In genomic region chr12:44397782-44398181, GRCm38 (mm10) we compare ENCODE assay signal across 19 mouse cellular contexts.
DNase-seq lines count a peak whose midpoint lies in the region; ATAC-seq and TF ChIP-seq lines count a peak whose summit lies in the region.
"Had no signal": no experiment of that assay in that cellular context is flagged by ENCODE, and none has a peak within 500 bp of the region (broad histone marks: within the 10 kb centered on the region; RNA-seq: fewer than 3 reads in every experiment).

No protein-coding gene starts in this region.

- 25% methylated on average over 5 of the region's 5 CpGs for WGBS in midbrain, embryonic 14.5 days
- WGBS in kidney, adult 2 months = 35% methylated on average over 5 of the region's 5 CpGs

- H3K36me3 ChIP-seq in midbrain, embryonic 14.5 days (ENCODE audit: control insufficient read depth, insufficient read depth, low read length) = peaks cover 4% of the 10 kb centered on the region; the same call in 1 of the 2 replicates
- H3K36me3 ChIP-seq in kidney, adult 2 months (ENCODE audit: control insufficient read depth, insufficient read depth, low read length) = no peaks in the 10 kb centered on the region
- H3K36me3 ChIP-seq: heart, embryonic 10.5 days; liver, embryonic 12.5 days had no signal

- TF ChIP-seq POLR2A in cortical plate, adult 2 months (IDR thresholded peaks at IDR 0.05; ENCODE audit: extremely low read depth, insufficient read depth, low read length) = no peak
- no peak for TF ChIP-seq POLR2A in kidney, adult 2 months (IDR thresholded peaks at IDR 0.05; ENCODE audit: low read depth, low read length)

- ATAC-seq in midbrain, embryonic 14.5 days (ENCODE audit: low FRiP score, low TSS enrichment) = no peak
- no peak for ATAC-seq in monocyte, adult 5-6 weeks (replicated peaks; ENCODE audit: insufficient number of reproducible peaks, low FRiP score, low TSS enrichment, poor library complexity, severe bottlenecking)
- ATAC-seq: liver, embryonic 12.5 days had no signal

- H3K9me3 ChIP-seq in midbrain, embryonic 14.5 days (ENCODE audit: control insufficient read depth, low read length) = no peaks in the 10 kb centered on the region
- H3K9me3 ChIP-seq: heart, embryonic 10.5 days; liver, embryonic 12.5 days had no signal

- no peaks in the 10 kb centered on the region for H3K27me3 ChIP-seq in midbrain, embryonic 14.5 days (ENCODE audit: control insufficient read depth, insufficient read depth, low read length)
- no peaks in the 10 kb centered on the region for H3K27me3 ChIP-seq in kidney, adult 2 months (replicated peaks; ENCODE audit: control insufficient read depth, insufficient read depth, low read length)
- H3K27me3 ChIP-seq: liver, embryonic 12.5 days had no signal

- H3K9ac ChIP-seq in midbrain, embryonic 14.5 days (replicated peaks; ENCODE audit: low read length) = no peak overlapping the region
- H3K9ac ChIP-seq: liver, embryonic 12.5 days; lung, embryonic 14.5 days had no signal

- no peak for DNase-seq in layer of hippocampus, adult 2 months (ENCODE audit: low spot score in 2 of 2)
- no peak for DNase-seq in layer of hippocampus, postnatal 10 days (ENCODE audit: low spot score in 2 of 2)
- peak; percentile 53 for DNase-seq in Muller cell, postnatal 12 days (ENCODE audit: inconsistent ontology term)
- DNase-seq in midbrain, embryonic 14.5 days = peak; percentile 44
- no peak for DNase-seq in kidney, adult 2 months
- no peak for DNase-seq in thymus, postnatal 4 days
- DNase-seq: adrenal gland, postnatal 36 days; cerebellum, postnatal 14 days; gastrocnemius, postnatal 36 days; heart, postnatal 10 days; kidney, adult 8-10 months; kidney, postnatal 36 days; lung, embryonic 14.5 days; lung, postnatal 4 days; thymus, adult 18-20 months had no signal

- H3K4me3 ChIP-seq in layer of hippocampus, adult 2 months = no peak overlapping the region
- H3K4me3 ChIP-seq in cortical plate, adult 2 months (ENCODE audit: insufficient read depth, low read length) = no peak overlapping the region
- no peak overlapping the region for H3K4me3 ChIP-seq in midbrain, embryonic 14.5 days (replicated peaks; ENCODE audit: low read depth, low read length)
- no peak overlapping the region for H3K4me3 ChIP-seq in kidney, adult 2 months (ENCODE audit: insufficient read depth, low read depth, low read length)
- H3K4me3 ChIP-seq: heart, embryonic 10.5 days; liver, embryonic 12.5 days had no signal

- no peak overlapping the region for H3K4me2 ChIP-seq in midbrain, embryonic 14.5 days (ENCODE audit: low read length)
- H3K4me2 ChIP-seq: liver, embryonic 12.5 days; lung, embryonic 14.5 days had no signal

- peak overlapping the region; percentile 55; the same call in 1 of the 2 replicates for H3K27ac ChIP-seq in layer of hippocampus, adult 2 months
- H3K27ac ChIP-seq in cortical plate, adult 2 months (ENCODE audit: insufficient read depth, low read length) = peak overlapping the region; percentile 53; the same call in 1 of the 2 replicates
- H3K27ac ChIP-seq in midbrain, embryonic 14.5 days (replicated peaks; ENCODE audit: low read depth, low read length) = peak overlapping the region; percentile 43; the same call in 1 of the 2 replicates
- no peak overlapping the region for H3K27ac ChIP-seq in kidney, adult 2 months (ENCODE audit: insufficient read depth, low read depth, low read length)
- H3K27ac ChIP-seq: heart, embryonic 10.5 days; liver, embryonic 12.5 days had no signal

- TF ChIP-seq CTCF in layer of hippocampus, adult 2 months (conservative IDR thresholded peaks at IDR 0.05) = no peak
- TF ChIP-seq CTCF in cortical plate, adult 2 months (IDR thresholded peaks at IDR 0.05; ENCODE audit: extremely low read depth, insufficient read depth, low read length) = no peak
- no peak for TF ChIP-seq CTCF in kidney, adult 2 months (conservative IDR thresholded peaks at IDR 0.05; ENCODE audit: insufficient read depth, insufficient read length, low read depth, low read length)

- peaks cover 7% of the 10 kb centered on the region for H3K4me1 ChIP-seq in cortical plate, adult 2 months (ENCODE audit: control insufficient read depth, insufficient read depth, low read length)
- H3K4me1 ChIP-seq in midbrain, embryonic 14.5 days (ENCODE audit: control insufficient read depth, insufficient read depth, low read length) = peaks cover 26% of the 10 kb centered on the region
- H3K4me1 ChIP-seq in kidney, adult 2 months (ENCODE audit: control insufficient read depth, insufficient read depth, low read length) = 0 out of 2 replicates have a peak, but pooled peaks cover 4% of the 10 kb centered on the region
- H3K4me1 ChIP-seq: heart, embryonic 10.5 days; liver, embryonic 12.5 days had no signal

Comparison
In these comparisons a context has a peak if more than half of its experiments do, and no peak if none do; other contexts are left out.
1. DNase-seq: peak in Muller cell, postnatal 12 days (single experiment) and midbrain, embryonic 14.5 days (single experiment); none in layer of hippocampus, adult 2 months (0 of 2), layer of hippocampus, postnatal 10 days (0 of 2), kidney, adult 2 months (single experiment) and thymus, postnatal 4 days (single experiment).